Mouse (Mus musculus): ENCODE data around the gene Pld6.
"Not testable (repeated sequence)": the region's sequence is repeated elsewhere in the genome, so short reads cannot be mapped to it uniquely, and the experiment has no call there.

The Pld6 gene

DNA sequence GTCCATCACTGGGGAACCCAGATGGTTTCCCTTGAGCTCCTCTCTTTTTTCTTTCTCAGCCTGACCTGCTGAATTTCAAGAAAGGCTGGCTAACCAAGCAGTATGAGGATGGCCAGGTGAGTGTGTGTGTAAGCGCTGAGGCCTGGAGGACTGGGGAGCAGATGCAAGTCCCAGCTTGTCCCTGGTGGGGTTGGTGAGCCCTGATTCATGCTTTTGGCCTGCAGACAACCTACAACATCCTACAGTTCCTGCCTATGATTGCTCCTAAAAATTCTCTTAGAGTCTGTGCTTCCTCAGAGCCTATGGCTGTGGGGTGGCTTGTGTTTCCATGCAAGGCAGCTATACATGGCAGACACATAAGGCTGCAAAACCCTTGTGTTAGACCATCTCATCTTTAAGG, 43.7 kb downstream of the Pld6 start:
- DNase-seq, result no peak

DNA sequence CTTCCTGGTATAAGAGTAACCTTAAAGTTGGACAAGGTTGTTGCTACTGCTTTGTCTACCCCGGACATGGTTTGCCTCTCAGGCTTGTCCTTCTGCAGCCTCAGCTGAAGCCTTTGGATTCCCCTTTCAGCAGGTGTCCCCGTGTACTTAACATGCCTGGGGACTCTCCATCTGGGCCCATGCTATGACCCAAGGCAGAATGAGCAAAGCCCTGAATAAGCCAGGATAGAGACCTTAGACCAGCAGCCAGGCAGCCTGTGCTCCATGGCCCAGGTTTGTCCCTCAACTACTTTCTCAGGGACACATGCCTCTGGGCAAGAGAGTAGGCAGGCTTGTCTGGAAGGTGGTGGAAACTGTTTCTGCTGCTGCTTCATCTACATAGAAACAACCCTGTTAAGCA, 44.1 kb downstream of the Pld6 start:
- no peak for DNase-seq

DNA sequence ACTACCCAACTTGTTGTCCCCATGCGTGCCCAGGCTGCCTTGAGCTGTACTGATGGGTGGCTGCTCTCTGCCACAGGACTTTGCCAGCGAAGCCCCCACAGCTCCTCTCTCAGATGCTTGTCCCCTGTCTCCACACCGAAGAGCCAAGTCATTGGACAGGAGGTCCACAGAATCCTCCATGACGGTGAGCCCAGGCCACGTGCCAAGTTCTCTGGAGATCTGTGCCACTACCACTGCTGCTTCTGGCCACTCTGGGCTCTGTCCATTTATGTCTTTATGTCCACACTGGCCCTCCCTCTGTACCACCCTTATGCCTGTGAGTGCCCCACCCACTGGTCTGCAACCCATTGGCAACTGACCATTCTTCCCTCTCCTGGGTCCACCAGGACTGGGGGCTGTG, 45.5 kb downstream of the Pld6 start:
- DNase-seq, result no peak

DNA sequence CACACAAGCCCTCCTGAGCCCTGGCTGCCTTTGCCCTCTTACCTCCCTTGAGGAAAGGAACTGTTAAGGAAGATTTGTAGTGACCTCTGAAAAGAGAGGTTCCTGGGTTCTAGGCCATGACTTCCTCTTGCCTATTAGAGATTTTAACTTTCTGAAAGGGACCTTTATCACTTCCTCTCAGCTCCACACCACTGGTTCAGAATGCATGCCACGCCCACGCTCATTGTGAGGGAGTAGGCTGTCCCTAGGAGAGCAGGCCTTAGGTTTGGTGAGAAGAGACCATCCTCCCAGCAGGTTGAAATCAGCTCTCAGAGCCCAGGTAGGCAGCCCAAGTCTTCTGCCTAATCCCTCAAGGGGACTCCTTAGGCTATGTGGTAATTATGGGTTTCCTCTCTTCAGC, 47.4 kb downstream of the Pld6 start:
- no peak for DNase-seq

DNA sequence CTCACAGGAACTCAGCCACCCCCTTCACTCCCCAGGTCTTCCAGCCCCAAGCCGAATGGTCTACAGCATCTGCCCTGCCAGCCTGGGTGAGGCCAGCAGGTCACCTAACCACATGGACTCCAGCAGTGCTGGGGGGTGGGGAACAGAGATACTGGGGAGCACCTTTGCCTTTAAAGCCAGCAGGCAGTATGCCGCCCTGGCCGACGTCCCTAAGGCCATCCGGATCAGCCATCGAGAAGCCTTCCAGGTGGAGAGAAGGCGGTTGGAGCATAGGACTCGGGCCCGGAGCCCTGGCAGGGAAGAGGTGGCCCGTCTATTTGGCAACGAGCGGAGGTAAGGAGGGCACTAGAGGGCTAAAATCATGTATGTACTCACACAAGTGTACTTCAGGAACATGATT, 50.2 kb downstream of the Pld6 start:
- no peak for DNase-seq

DNA sequence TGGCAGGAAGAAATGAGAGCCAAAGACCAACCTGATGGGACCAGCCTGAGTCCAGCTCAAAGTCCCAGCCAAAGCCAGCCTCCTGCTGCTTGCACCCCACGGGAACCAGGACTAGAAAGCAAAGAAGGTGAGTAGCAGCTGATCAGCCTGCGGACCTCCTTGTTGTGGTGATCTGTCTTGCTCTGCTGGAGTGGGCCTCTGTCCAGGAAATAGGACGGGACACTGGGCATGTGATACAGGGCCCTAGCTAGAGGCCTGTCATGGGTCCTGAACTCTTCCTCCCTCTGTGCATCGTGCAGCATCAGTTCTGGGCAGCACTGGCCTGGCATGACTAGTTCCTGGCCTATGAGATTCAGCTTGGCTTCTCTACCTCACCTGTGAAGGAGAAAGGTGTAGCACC, 51.5 kb downstream of the Pld6 start:
- not testable (repeated sequence) for DNase-seq

DNA sequence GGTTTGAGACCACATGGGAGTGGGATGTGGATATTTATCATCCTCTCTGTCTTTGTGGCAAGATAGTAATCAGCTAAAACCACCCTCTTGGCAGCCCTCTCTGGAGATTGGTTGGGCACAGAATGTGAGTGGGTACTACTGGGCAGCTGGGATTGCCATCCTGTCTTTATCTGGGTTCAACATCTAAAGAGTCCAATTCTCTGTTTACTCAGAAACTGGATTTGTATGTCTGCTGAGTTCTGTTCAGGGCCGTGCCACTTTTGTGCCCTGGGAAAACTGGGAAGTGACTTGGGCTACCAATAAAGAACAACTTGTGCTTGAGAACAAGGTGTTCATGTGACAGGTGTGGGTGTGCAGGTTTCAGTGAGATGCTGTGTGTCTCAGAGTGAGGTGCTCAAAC, 53.1 kb downstream of the Pld6 start:
- no peak for DNase-seq
